ENCODE assay signal across 11 mouse cellular contexts in genomic region chr17:86652751-86653150, GRCm38 (mm10).
"Had no signal": no experiment of that assay in that cellular context is flagged by ENCODE, and none has a peak within 500 bp of the region (broad histone marks: within the 10 kb centered on the region; RNA-seq: fewer than 3 reads in every experiment).

No protein-coding gene starts in this region.

- H3K9ac ChIP-seq: limb, embryonic 13.5 days; liver, embryonic 14.5 days; midbrain, embryonic 13.5 days; stomach, embryonic 15.5 days had no signal

- H3K27me3 ChIP-seq: limb, embryonic 13.5 days; midbrain, embryonic 13.5 days; stomach, embryonic 15.5 days had no signal

- H3K4me1 ChIP-seq: limb, embryonic 13.5 days; midbrain, embryonic 13.5 days; stomach, embryonic 15.5 days had no signal

- ATAC-seq: midbrain, embryonic 13.5 days had no signal

- H3K9me3 ChIP-seq: limb, embryonic 13.5 days; midbrain, embryonic 13.5 days; stomach, embryonic 15.5 days had no signal

- H3K4me3 ChIP-seq: limb, embryonic 13.5 days; midbrain, embryonic 13.5 days; stomach, embryonic 15.5 days had no signal

- DNase-seq: kidney, postnatal 14 days; left cerebral cortex, postnatal 4 days; lung, adult 18-20 months; lung, postnatal 36 days; right cerebral cortex, postnatal 14 days; thymus, adult 2 months; thymus, postnatal 25 days had no signal

- H3K27ac ChIP-seq: limb, embryonic 13.5 days; liver, embryonic 14.5 days; midbrain, embryonic 13.5 days; stomach, embryonic 15.5 days had no signal

- H3K4me2 ChIP-seq: limb, embryonic 13.5 days; midbrain, embryonic 13.5 days; stomach, embryonic 15.5 days had no signal

- H3K36me3 ChIP-seq: midbrain, embryonic 13.5 days; stomach, embryonic 15.5 days had no signal
